Mouse (Mus musculus): ENCODE measurements at regions not wholly inside any gene's neighbourhood (a gene's known extent, or its start where the extent isn't known, plus 50 kb on each side); places are given as distances from the start of the nearest gene placed in this dataset.

DNA sequence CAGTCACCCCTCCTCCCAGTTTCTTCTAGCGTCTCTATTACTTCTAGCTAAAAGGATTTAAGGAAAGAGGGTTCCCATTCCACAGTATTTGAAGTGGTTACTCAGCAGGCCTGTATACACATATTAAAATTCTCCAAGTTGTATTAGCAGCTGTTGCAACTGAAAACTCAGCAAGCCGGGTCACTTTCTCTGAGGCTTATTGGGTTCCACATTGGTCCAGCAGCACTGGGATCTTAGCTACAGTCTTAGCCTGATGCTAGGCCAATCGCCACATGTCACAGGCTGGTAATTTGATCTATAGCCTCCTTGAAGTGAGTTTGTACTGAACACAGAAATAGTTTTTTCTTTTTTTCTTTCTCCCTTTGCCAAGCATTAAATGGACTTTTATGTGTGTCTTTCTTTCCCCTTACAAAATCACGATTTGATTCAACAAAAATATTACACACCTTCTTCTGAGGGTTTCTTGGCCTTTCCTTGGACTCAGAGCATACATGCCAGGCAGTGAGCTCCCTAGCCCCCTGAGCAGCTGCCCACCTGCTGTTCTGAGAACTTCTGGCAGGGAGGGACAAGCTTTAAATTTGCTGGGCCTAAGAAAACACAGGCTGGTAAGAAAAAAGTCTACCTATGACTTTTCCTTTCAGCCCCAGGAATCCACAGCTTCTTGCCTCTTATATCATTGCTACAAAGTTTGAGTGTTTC is 297.3 kb downstream of the Kcnrg start:
- Histone ChIP-seq H3K4me3 (ENCODE audit: insufficient read depth, poor library complexity, severe bottlenecking) (no peak overlapping the region), H3K27me3 (ENCODE audit: control insufficient read depth, insufficient read depth, insufficient read length) (no peaks in the 10 kb centered on the region), H3K36me3 (ENCODE audit: control insufficient read depth, insufficient read depth) (no peaks in the 10 kb centered on the region), H3K79me3 (ENCODE audit: low read depth) (no peaks in the 10 kb centered on the region), H3ac (ENCODE audit: control insufficient read depth, insufficient read length, low read depth) (no peak overlapping the region), H3K79me2 (ENCODE audit: control insufficient read depth, insufficient read depth) (no peaks in the 10 kb centered on the region)
- TF ChIP-seq FOSL1 (IDR thresholded peaks at IDR 0.05; ENCODE audit: insufficient read depth, low read length, poor library complexity, severe bottlenecking) (no peak), MAX (IDR thresholded peaks at IDR 0.05) (no peak), MYOG (IDR thresholded peaks at IDR 0.05; ENCODE audit: control insufficient read depth, extremely low read depth, insufficient read length) (no peak), CEBPB (IDR thresholded peaks at IDR 0.05; ENCODE audit: low read depth) (no peak), CTCF (IDR thresholded peaks at IDR 0.05; ENCODE audit: control insufficient read depth, insufficient read depth, insufficient read length) (no peak), USF1 (IDR thresholded peaks at IDR 0.05; ENCODE audit: low read depth) (no peak), MYOD1 (IDR thresholded peaks at IDR 0.05; ENCODE audit: control insufficient read depth, insufficient read length, low read depth) (no peak)

GRCm38 (mm10) chr14:61918113-61918512 is 310.9 kb downstream of the Kcnrg start:
- Histone ChIP-seq H3K79me2 (ENCODE audit: control insufficient read depth, insufficient read depth) (no peaks in the 10 kb centered on the region), H3K36me3 (ENCODE audit: control insufficient read depth, insufficient read depth) (no peaks in the 10 kb centered on the region), H3K79me3 (ENCODE audit: low read depth) (no peaks in the 10 kb centered on the region), H3K27me3 (ENCODE audit: control insufficient read depth, insufficient read depth, insufficient read length) (no peaks in the 10 kb centered on the region), H3ac (ENCODE audit: control insufficient read depth, insufficient read length, low read depth) (no peak overlapping the region), H3K4me3 (ENCODE audit: insufficient read depth, poor library complexity, severe bottlenecking) (no peak overlapping the region)
- TF ChIP-seq MYOD1 (IDR thresholded peaks at IDR 0.05; ENCODE audit: control insufficient read depth, insufficient read length, low read depth), result no peak
- no peak for TF ChIP-seq FOSL1 (IDR thresholded peaks at IDR 0.05; ENCODE audit: insufficient read depth, low read length, poor library complexity, severe bottlenecking)
- TF ChIP-seq CEBPB (IDR thresholded peaks at IDR 0.05; ENCODE audit: low read depth), result no peak
- no peak for TF ChIP-seq USF1 (IDR thresholded peaks at IDR 0.05; ENCODE audit: low read depth)
- TF ChIP-seq MAX (IDR thresholded peaks at IDR 0.05), result no peak
- TF ChIP-seq CTCF (IDR thresholded peaks at IDR 0.05; ENCODE audit: control insufficient read depth, insufficient read depth, insufficient read length), result no peak
- no peak for TF ChIP-seq MYOG (IDR thresholded peaks at IDR 0.05; ENCODE audit: control insufficient read depth, extremely low read depth, insufficient read length)

GRCm38 (mm10) chr14:61931811-61932210 is 324.6 kb downstream of the Kcnrg start:
- no peaks in the 10 kb centered on the region for H3K79me3 ChIP-seq (ENCODE audit: low read depth)
- no peak for TF ChIP-seq FOSL1 (IDR thresholded peaks at IDR 0.05; ENCODE audit: insufficient read depth, low read length, poor library complexity, severe bottlenecking)
- H3K4me3 ChIP-seq (ENCODE audit: insufficient read depth, poor library complexity, severe bottlenecking), result no peak overlapping the region
- H3ac ChIP-seq (ENCODE audit: control insufficient read depth, insufficient read length, low read depth), result no peak overlapping the region
- no peaks in the 10 kb centered on the region for H3K36me3 ChIP-seq (ENCODE audit: control insufficient read depth, insufficient read depth)
- no peaks in the 10 kb centered on the region for H3K27me3 ChIP-seq (ENCODE audit: control insufficient read depth, insufficient read depth, insufficient read length)
- no peaks in the 10 kb centered on the region for H3K79me2 ChIP-seq (ENCODE audit: control insufficient read depth, insufficient read depth)

DNA sequence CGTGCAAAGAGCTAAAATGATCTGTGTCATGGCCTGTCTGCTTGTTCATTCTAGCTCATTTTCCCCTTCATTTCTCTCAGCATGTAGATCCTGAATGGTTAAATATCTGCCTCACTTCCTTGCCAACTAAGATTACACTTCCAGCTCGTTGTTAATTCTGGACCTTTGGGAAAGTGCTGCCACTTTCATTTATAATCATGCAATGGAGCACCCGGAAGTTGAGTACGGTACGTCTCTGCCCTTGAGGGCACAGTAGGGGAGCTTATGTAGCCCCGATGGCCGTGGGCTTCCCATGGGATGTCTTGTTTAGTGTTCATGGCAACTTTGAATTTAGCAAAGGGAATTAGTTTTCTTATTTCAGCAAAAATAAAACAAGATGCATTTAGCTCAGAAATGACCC is 334.4 kb downstream of the Kcnrg start:
- H3ac ChIP-seq (ENCODE audit: control insufficient read depth, insufficient read length, low read depth), result no peak overlapping the region
- no peak overlapping the region for H3K4me3 ChIP-seq (ENCODE audit: insufficient read depth, poor library complexity, severe bottlenecking)
- no peaks in the 10 kb centered on the region for H3K36me3 ChIP-seq (ENCODE audit: control insufficient read depth, insufficient read depth)
- no peaks in the 10 kb centered on the region for H3K79me3 ChIP-seq (ENCODE audit: low read depth)
- H3K79me2 ChIP-seq (ENCODE audit: control insufficient read depth, insufficient read depth), result no peaks in the 10 kb centered on the region
- no peaks in the 10 kb centered on the region for H3K27me3 ChIP-seq (ENCODE audit: control insufficient read depth, insufficient read depth, insufficient read length)
- TF ChIP-seq CTCF (IDR thresholded peaks at IDR 0.05; ENCODE audit: control insufficient read depth, insufficient read depth, insufficient read length) (no peak), CEBPB (IDR thresholded peaks at IDR 0.05; ENCODE audit: low read depth) (no peak), MAX (IDR thresholded peaks at IDR 0.05) (no peak)

DNA sequence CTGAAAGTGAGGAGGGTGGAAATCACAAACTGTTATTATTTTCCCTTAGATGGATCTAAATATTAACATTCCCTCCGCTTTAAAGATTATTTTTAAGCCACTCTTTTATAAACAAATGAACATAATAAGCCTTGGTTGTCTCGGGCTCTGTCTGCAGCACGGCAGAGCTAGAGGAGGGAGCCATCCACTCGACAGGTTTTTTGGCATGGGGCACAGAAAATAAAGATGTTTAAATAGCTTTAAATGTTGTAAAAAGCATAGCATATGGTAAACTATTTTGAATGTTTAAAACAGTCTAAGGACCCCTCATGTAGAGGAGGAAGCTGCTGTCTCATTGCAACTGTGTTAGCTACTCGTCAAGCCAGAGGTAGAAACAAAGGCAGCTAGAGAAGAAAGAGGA is 338.4 kb downstream of the Kcnrg start:
- no peaks in the 10 kb centered on the region for H3K36me3 ChIP-seq (ENCODE audit: control insufficient read depth, insufficient read depth)
- TF ChIP-seq USF1 (IDR thresholded peaks at IDR 0.05; ENCODE audit: low read depth) (no peak), FOSL1 (IDR thresholded peaks at IDR 0.05; ENCODE audit: insufficient read depth, low read length, poor library complexity, severe bottlenecking) (no peak), MAX (IDR thresholded peaks at IDR 0.05) (no peak), MYOG (IDR thresholded peaks at IDR 0.05; ENCODE audit: control insufficient read depth, extremely low read depth, insufficient read length) (no peak), CEBPB (IDR thresholded peaks at IDR 0.05; ENCODE audit: low read depth) (no peak), MYOD1 (IDR thresholded peaks at IDR 0.05; ENCODE audit: control insufficient read depth, insufficient read length, low read depth) (no peak), CTCF (IDR thresholded peaks at IDR 0.05; ENCODE audit: control insufficient read depth, insufficient read depth, insufficient read length) (no peak)
- no peaks in the 10 kb centered on the region for H3K79me3 ChIP-seq (ENCODE audit: low read depth)
- no peak overlapping the region for H3K4me3 ChIP-seq (ENCODE audit: insufficient read depth, poor library complexity, severe bottlenecking)
- H3K79me2 ChIP-seq (ENCODE audit: control insufficient read depth, insufficient read depth), result no peaks in the 10 kb centered on the region
- no peaks in the 10 kb centered on the region for H3K27me3 ChIP-seq (ENCODE audit: control insufficient read depth, insufficient read depth, insufficient read length)
- H3ac ChIP-seq (ENCODE audit: control insufficient read depth, insufficient read length, low read depth), result no peak overlapping the region

- no peak overlapping the region for H3K4me3 ChIP-seq (ENCODE audit: insufficient read depth, poor library complexity, severe bottlenecking)
- H3ac ChIP-seq (ENCODE audit: control insufficient read depth, insufficient read length, low read depth), result no peak overlapping the region
- no peaks in the 10 kb centered on the region for H3K79me2 ChIP-seq (ENCODE audit: control insufficient read depth, insufficient read depth)
- no peak for TF ChIP-seq CEBPB (IDR thresholded peaks at IDR 0.05; ENCODE audit: low read depth)
- no peaks in the 10 kb centered on the region for H3K36me3 ChIP-seq (ENCODE audit: control insufficient read depth, insufficient read depth)
- no peaks in the 10 kb centered on the region for H3K27me3 ChIP-seq (ENCODE audit: control insufficient read depth, insufficient read depth, insufficient read length)
- H3K79me3 ChIP-seq (ENCODE audit: low read depth), result no peaks in the 10 kb centered on the region
Measured at GRCm38 (mm10) chr14:61949446-61949845, 342.2 kb downstream of the Kcnrg start.

All from C2C12 (cell line).